Mouse (Mus musculus) ovary, adult 18-20 months (tissue): Measurements from ENCODE around the gene Wdr59.

ENCODE experiments used
- DNase-seq: peaks from one replicate; pipeline ENCODE4 v3.0.0; 2022; ENCODE audit warnings: low spot score, mixed read lengths

Wdr59 gene

GRCm38 (mm10) chr8:111521713-111522429 lies at the start of gene Wdr59:
TSS of gene Wdr59 (minus strand) at chr8:111522092.
- DNase-seq: peak; percentile 96

DNA sequence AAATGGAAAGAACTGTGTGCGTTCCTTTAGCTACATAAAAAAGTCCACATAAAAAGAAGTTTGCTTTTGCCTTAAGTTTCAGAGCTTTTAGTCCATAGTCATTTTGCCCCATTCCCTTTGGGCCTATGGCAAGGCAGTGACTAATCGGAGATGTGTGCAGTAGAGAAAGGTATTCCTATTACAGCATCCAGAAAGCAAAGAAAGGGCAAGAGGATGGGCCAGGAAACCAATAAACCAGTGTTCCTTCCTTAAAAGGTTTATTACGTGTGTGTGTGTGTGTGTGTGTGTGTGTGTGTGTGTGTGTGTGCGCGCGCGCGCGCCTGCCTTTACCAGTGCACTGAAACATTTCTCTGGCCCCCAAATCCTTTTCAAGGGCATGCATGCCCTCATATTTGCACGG lies 49.8 kb upstream of the Wdr59 start:
- DNase-seq: no peak

- no peak for DNase-seq
Measured at GRCm38 (mm10) chr8:111570432-111570831, 48.5 kb upstream of the Wdr59 start.

GRCm38 (mm10) chr8:111569926-111570325 lies 48.0 kb upstream of the Wdr59 start:
- no peak for DNase-seq

DNA sequence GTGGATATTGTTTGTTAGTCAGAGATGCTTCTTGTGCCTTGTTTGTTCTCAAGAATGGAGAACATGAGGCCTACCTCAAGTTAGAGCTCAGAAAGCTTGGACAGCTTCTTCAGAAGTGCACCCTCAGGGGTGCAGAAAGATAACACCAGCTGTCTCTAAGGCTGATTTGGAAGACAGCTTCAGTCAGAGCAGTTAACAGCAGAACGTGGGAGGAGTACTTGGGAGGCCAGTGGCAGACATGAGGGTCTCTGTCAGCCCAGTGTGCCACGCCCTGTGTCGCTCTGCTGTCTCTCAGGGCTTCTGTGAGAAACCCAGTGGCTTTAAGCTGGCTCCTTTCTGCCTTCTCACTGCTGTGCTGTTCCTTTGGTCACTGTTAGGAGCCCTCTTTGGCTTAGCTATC lies 46.1 kb upstream of the Wdr59 start:
- DNase-seq: no peak

DNA sequence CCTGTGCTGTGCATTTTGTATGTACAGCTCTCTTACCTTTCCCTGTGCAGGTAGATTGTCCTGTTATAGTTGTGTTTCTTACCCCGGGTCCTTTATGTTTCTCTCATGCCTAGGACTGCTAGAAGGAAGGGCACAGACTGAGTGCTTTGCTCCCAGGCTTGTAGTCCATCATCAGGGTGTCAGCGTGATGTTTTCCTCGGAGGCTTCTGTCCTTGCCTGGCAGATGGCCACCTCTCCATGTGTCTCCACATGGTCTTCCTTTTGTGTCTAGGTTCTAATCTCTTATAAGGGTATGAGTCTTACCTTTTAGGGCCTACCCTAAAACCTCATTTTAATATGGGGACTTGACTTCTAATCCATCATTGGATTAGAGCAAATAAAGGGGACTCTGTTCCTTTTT lies 45.7 kb upstream of the Wdr59 start:
- DNase-seq: no peak

DNA sequence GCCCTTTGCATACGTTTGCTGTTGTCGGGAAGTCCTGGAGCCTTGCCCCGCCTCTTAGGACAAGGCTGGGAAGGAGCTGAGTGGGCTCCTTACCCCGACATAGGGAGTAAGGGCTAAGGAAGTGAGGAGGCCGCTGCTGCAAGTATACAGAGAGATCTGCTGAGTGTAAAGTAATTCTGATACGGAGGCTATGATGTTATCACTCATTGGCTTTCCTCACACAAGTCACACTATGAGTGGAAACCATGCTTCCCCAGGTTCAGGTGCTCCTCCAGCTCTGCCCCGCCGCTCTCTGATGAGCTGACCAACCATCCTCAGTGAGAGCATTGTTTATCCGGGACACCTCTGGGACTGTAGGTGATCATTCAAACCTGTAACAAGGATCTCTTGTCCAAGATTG lies 44.4 kb upstream of the Wdr59 start:
- DNase-seq: no peak

DNA sequence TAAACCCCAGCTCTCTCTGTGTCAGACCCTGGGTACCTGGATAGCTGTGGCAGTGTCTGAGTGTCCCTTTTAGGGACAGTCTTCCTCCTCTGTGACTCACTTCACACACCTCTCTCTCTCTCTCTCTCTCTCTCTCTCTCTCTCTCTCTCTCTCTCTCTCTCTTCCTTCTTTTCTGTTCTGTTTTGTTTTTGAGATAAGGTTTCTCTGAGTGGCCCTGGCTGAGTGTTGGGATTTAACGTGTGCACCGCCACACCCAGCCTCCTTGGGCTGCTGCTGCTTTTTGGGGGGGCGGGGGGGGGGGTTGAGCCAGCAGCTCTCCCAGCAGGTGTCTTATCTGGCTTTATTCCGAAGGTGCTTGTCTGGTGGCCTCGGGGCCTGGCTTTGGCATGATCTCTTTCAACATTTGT lies 43.9 kb upstream of the Wdr59 start:
- no peak for DNase-seq

DNA sequence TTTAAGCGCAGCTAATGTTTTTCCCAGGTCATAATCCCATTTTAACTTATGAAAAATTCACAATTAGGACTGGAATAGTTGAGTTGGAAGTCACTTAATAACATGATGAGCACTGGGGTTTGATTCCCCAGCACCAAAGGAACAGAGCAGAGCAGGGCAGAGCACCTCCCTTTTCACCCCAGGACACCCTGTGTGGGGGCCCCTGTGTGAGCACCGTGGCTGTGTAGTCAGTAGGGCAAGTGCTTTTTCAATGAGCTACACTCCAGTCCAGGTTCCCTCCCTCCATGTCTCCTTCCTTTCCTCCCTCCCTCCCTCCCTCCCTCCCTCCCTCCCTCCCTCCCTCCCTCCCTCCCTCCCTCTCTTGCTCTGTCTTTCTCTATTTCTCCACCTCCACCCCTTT lies 42.2 kb upstream of the Wdr59 start:
- no peak for DNase-seq

GRCm38 (mm10) chr8:111563687-111564086 lies 41.8 kb upstream of the Wdr59 start:
- no peak for DNase-seq

- no peak for DNase-seq
Measured at GRCm38 (mm10) chr8:111563075-111563474, 41.2 kb upstream of the Wdr59 start.

GRCm38 (mm10) chr8:111562274-111562803 lies 40.4 kb upstream of the Wdr59 start:
- DNase-seq: no peak

- DNase-seq: no peak
Measured at GRCm38 (mm10) chr8:111561824-111562223, 39.9 kb upstream of the Wdr59 start.

- no peak for DNase-seq
Measured at GRCm38 (mm10) chr8:111551511-111552130, 29.7 kb upstream of the Wdr59 start.

- no peak for DNase-seq
Measured at GRCm38 (mm10) chr8:111550002-111550870, 28.3 kb upstream of the Wdr59 start.

GRCm38 (mm10) chr8:111548201-111548600 lies 26.3 kb upstream of the Wdr59 start:
- no peak for DNase-seq

- DNase-seq: no peak
Measured at GRCm38 (mm10) chr8:111547144-111547543, 25.3 kb upstream of the Wdr59 start.

GRCm38 (mm10) chr8:111545406-111546156 lies 23.7 kb upstream of the Wdr59 start:
- no peak for DNase-seq

DNA sequence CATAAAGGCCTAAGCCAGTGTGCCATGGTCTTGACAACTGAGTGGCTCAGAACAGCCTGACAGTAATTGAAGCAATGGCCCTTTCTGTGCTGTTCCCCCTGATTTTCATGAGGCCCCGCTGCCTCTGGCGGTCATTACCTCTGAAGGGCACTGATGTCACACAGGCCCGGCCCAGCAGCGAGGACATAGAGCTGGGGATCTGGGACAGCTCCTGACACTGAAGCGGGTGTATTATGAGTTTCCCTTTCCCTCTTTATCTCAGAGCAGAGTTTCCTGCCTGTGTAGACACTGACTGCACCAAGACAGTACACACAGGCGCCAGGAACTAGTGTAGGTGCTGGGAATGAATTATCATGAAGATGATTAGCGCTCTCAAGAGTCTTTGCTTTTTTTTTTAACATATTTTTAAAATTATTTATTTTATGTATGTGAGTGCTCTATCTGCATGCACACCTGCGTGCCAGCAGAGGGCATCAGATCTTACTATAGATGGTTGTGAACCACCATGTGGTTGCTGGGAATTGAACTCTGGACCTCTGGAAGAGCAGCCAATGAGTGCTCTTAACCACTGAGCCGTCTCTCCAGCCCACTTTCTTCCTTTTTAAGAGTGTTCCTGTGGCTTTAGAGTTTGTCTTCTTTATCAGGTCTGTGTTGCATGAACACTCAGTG lies 22.0 kb upstream of the Wdr59 start:
- no peak for DNase-seq

DNA sequence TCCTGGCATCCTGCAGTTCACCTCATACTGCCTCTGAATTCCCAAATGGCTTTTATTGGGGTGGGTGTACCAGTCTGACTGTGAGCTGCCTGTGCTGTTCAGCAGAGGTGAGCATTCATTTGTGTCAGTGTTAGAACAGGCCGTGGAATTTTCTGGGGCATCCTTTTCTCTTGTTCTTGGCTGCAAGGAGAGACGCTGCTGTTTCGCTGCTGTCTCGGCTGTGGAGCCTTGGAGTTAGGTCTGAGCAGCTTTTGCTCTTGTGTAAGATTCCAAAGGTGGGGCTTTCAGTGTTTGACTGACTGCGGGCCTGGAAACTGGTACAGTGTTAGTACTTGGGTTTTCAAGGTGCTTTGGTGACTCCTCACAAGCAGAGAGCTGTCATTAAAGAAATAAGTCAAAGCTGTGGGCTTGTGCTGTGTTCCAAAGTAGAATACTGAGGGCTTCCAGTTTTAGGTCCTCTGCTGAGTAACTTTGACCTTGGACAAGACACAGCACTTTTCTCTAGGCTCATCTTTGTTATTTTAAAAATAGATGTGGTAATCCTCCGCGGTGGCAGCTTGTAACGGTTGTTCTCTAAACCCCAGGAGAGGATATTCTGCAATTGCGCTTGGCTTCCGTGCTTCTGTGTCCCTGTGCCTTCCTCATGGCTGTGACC lies 17.7 kb upstream of the Wdr59 start:
- no peak for DNase-seq

- DNase-seq: no peak
Measured at GRCm38 (mm10) chr8:111538194-111538593, 16.3 kb upstream of the Wdr59 start.
